ENCODE assay signal across 12 mouse cellular contexts in genomic region chr12:3761591-3762295, GRCm38 (mm10). TPM values are rescaled to one million over a fixed set of nuclear protein-coding genes. Genes with fewer than 3 reads are reported as not detected.
A peak's percentile ranks its signal among the peaks of the same experiment; 100 is the strongest.
DNase-seq lines count a peak whose midpoint lies in the region; ATAC-seq and TF ChIP-seq lines count a peak whose summit lies in the region.
"Had no signal": no experiment of that assay in that cellular context is flagged by ENCODE, and none has a peak within 500 bp of the region (broad histone marks: within the 10 kb centered on the region; RNA-seq: fewer than 3 reads in every experiment).

No protein-coding gene starts in this region.

- H3K4me1 ChIP-seq in forebrain, embryonic 14.5 days (ENCODE audit: control insufficient read depth, insufficient read depth, low read length), result no peaks in the 10 kb centered on the region; the same call in 1 of the 2 replicates
- H3K4me1 ChIP-seq in forebrain, embryonic 10.5 days, result no peaks in the 10 kb centered on the region
- peaks cover 7% of the 10 kb centered on the region for H3K4me1 ChIP-seq in midbrain, embryonic 13.5 days (replicated peaks)
- H3K4me1 ChIP-seq in midbrain, embryonic 10.5 days, result no peaks in the 10 kb centered on the region
- no peaks in the 10 kb centered on the region for H3K4me1 ChIP-seq in midbrain, postnatal 0 days (ENCODE audit: insufficient read depth, low read length)
- peaks cover 7% of the 10 kb centered on the region; the same call in 1 of the 2 replicates for H3K4me1 ChIP-seq in intestine, postnatal 0 days (replicated peaks; ENCODE audit: control insufficient read depth, insufficient read depth, low read length)

- no peak overlapping the region for H3K4me2 ChIP-seq in forebrain, embryonic 14.5 days (ENCODE audit: low read length)
- H3K4me2 ChIP-seq in midbrain, embryonic 13.5 days (replicated peaks), result no peak overlapping the region
- no peak overlapping the region for H3K4me2 ChIP-seq in midbrain, postnatal 0 days (ENCODE audit: low read depth, low read length, poor library complexity, severe bottlenecking)
- H3K4me2 ChIP-seq in intestine, postnatal 0 days (replicated peaks; ENCODE audit: low read depth), result no peak overlapping the region
- H3K4me2 ChIP-seq: embryonic facial prominence, embryonic 12.5 days; stomach, embryonic 15.5 days had no signal

- peak; percentile 65; the same call in 1 of the 2 replicates for ATAC-seq in forebrain, embryonic 14.5 days
- ATAC-seq in midbrain, embryonic 13.5 days, result peak; percentile 50; the same call in 1 of the 2 replicates
- peak; percentile 49; the same call in 1 of the 2 replicates for ATAC-seq in midbrain, postnatal 0 days (ENCODE audit: low FRiP score)
- no peak for ATAC-seq in intestine, postnatal 0 days

- no peak overlapping the region; the same call in 1 of the 2 replicates for H3K27ac ChIP-seq in forebrain, embryonic 14.5 days (ENCODE audit: low read depth, low read length)
- H3K27ac ChIP-seq in forebrain, embryonic 10.5 days, result no peak overlapping the region
- H3K27ac ChIP-seq in midbrain, embryonic 13.5 days, result no peak overlapping the region
- no peak overlapping the region for H3K27ac ChIP-seq in midbrain, embryonic 10.5 days (replicated peaks)
- peak overlapping the region; percentile 32; the same call in 1 of the 2 replicates for H3K27ac ChIP-seq in midbrain, postnatal 0 days (ENCODE audit: low read depth, low read length)
- H3K27ac ChIP-seq in intestine, postnatal 0 days (ENCODE audit: low read depth, low read length), result no peak overlapping the region
- H3K27ac ChIP-seq: embryonic facial prominence, embryonic 12.5 days; stomach, embryonic 15.5 days had no signal

- H3K36me3 ChIP-seq in forebrain, embryonic 14.5 days (ENCODE audit: control insufficient read depth, insufficient read depth, low read length), result no peaks in the 10 kb centered on the region
- no peaks in the 10 kb centered on the region for H3K36me3 ChIP-seq in forebrain, embryonic 10.5 days (replicated peaks)
- no peaks in the 10 kb centered on the region for H3K36me3 ChIP-seq in midbrain, embryonic 13.5 days
- H3K36me3 ChIP-seq in midbrain, embryonic 10.5 days, result no peaks in the 10 kb centered on the region
- no peaks in the 10 kb centered on the region for H3K36me3 ChIP-seq in midbrain, postnatal 0 days (ENCODE audit: insufficient read depth, low read length)
- no peaks in the 10 kb centered on the region for H3K36me3 ChIP-seq in intestine, postnatal 0 days (ENCODE audit: control insufficient read depth, insufficient read depth)
- H3K36me3 ChIP-seq: embryonic facial prominence, embryonic 12.5 days; stomach, embryonic 15.5 days had no signal

- peak; percentile 60 for DNase-seq in forebrain, embryonic 14.5 days (ENCODE audit: low spot score)
- no peak for DNase-seq in forebrain, embryonic 10.5 days (ENCODE audit: extremely low spot score, low spot score)
- no peak for DNase-seq in midbrain, embryonic 10.5 days (ENCODE audit: low spot score)
- peak; percentile 97 for DNase-seq in cerebellum, adult 9-10 months
- peak; percentile 80 for DNase-seq in midbrain, postnatal 0 days (ENCODE audit: low spot score)
- DNase-seq in heart, adult 18-20 months, result no peak
- DNase-seq: heart, postnatal 10 days; lung, adult 18-20 months had no signal

- H3K4me3 ChIP-seq in forebrain, embryonic 14.5 days (ENCODE audit: low read depth, low read length), result no peak overlapping the region
- no peak overlapping the region for H3K4me3 ChIP-seq in forebrain, embryonic 10.5 days
- no peak overlapping the region for H3K4me3 ChIP-seq in midbrain, embryonic 13.5 days (replicated peaks)
- no peak overlapping the region for H3K4me3 ChIP-seq in midbrain, embryonic 10.5 days
- H3K4me3 ChIP-seq in midbrain, postnatal 0 days (ENCODE audit: low read depth, low read length), result no peak overlapping the region
- no peak overlapping the region for H3K4me3 ChIP-seq in intestine, postnatal 0 days (ENCODE audit: low read depth, low read length)
- H3K4me3 ChIP-seq: embryonic facial prominence, embryonic 12.5 days; stomach, embryonic 15.5 days had no signal

- no peaks in the 10 kb centered on the region for H3K27me3 ChIP-seq in forebrain, embryonic 14.5 days (replicated peaks; ENCODE audit: control insufficient read depth, insufficient read depth, low read length)
- H3K27me3 ChIP-seq in forebrain, embryonic 10.5 days (ENCODE audit: poor library complexity, severe bottlenecking), result no peaks in the 10 kb centered on the region
- H3K27me3 ChIP-seq in midbrain, embryonic 13.5 days, result no peaks in the 10 kb centered on the region
- H3K27me3 ChIP-seq in midbrain, embryonic 10.5 days (ENCODE audit: low read depth, poor library complexity, severe bottlenecking), result no peaks in the 10 kb centered on the region
- H3K27me3 ChIP-seq in midbrain, postnatal 0 days (ENCODE audit: insufficient read depth, low read length), result no peaks in the 10 kb centered on the region
- H3K27me3 ChIP-seq in intestine, postnatal 0 days (replicated peaks; ENCODE audit: control insufficient read depth, insufficient read depth, low read length), result no peaks in the 10 kb centered on the region
- H3K27me3 ChIP-seq: embryonic facial prominence, embryonic 12.5 days; stomach, embryonic 15.5 days had no signal

- H3K9me3 ChIP-seq in forebrain, embryonic 14.5 days (replicated peaks; ENCODE audit: control insufficient read depth, low read length), result no peaks in the 10 kb centered on the region
- H3K9me3 ChIP-seq in forebrain, embryonic 10.5 days, result no peaks in the 10 kb centered on the region
- no peaks in the 10 kb centered on the region for H3K9me3 ChIP-seq in midbrain, embryonic 13.5 days
- no peaks in the 10 kb centered on the region for H3K9me3 ChIP-seq in midbrain, embryonic 10.5 days (replicated peaks)
- H3K9me3 ChIP-seq in midbrain, postnatal 0 days (ENCODE audit: low read length), result no peaks in the 10 kb centered on the region
- no peaks in the 10 kb centered on the region for H3K9me3 ChIP-seq in intestine, postnatal 0 days (ENCODE audit: control insufficient read depth)
- H3K9me3 ChIP-seq: embryonic facial prominence, embryonic 12.5 days; stomach, embryonic 15.5 days had no signal

- WGBS in forebrain, embryonic 14.5 days, result 59% methylated on average over 6 of the region's 6 CpGs
- 83% methylated on average over 6 of the region's 6 CpGs for whole genome bisulfite sequencing in forebrain, embryonic 10.5 days
- WGBS in midbrain, embryonic 13.5 days, result 75% methylated on average over 6 of the region's 6 CpGs
- 79% methylated on average over 6 of the region's 6 CpGs for WGBS in midbrain, embryonic 10.5 days
- WGBS in midbrain, postnatal 0 days, result 69% methylated on average over 6 of the region's 6 CpGs
- 64% methylated on average over 6 of the region's 6 CpGs for WGBS in intestine, postnatal 0 days

- no peak for TF ChIP-seq CTCF in midbrain, postnatal 0 days (IDR thresholded peaks at IDR 0.05)
- TF ChIP-seq CTCF in intestine, postnatal 0 days (IDR thresholded peaks at IDR 0.05; ENCODE audit: low read depth), result no peak

- H3K9ac ChIP-seq in forebrain, embryonic 14.5 days (ENCODE audit: low read length), result no peak overlapping the region
- H3K9ac ChIP-seq in midbrain, embryonic 13.5 days (replicated peaks), result no peak overlapping the region
- no peak overlapping the region for H3K9ac ChIP-seq in midbrain, postnatal 0 days (replicated peaks; ENCODE audit: low read length, poor library complexity, severe bottlenecking)
- H3K9ac ChIP-seq in intestine, postnatal 0 days (ENCODE audit: low read depth, low read length), result no peak overlapping the region
- H3K9ac ChIP-seq: embryonic facial prominence, embryonic 12.5 days; stomach, embryonic 15.5 days had no signal

RNA-seq across cellular contexts. Expression of gene Dnmt3a, which starts 44.1 kb away (rescaled TPM):
- polyA plus RNA-seq in forebrain, embryonic 14.5 days (2014; fragmentation: Nextera tagmentation; extraction: Ambion mirVana), result 28.0 and 32.0 TPM in 2 replicates
- 117 and 119 TPM in 2 replicates for polyA plus RNA-seq in forebrain, embryonic 10.5 days (2016; fragmentation: Nextera tagmentation; extraction: Ambion mirVana)
- polyA plus RNA-seq in midbrain, embryonic 13.5 days (2015; fragmentation: Nextera tagmentation; extraction: Ambion mirVana), result 111 and 124 TPM in 2 replicates
- 92.2 and 115 TPM in 2 replicates for polyA plus RNA-seq in midbrain, embryonic 10.5 days (2016; fragmentation: Nextera tagmentation; extraction: Ambion mirVana)
- 88.5 and 101 TPM in 2 replicates for total RNA-seq in midbrain, postnatal 0 days (2014; rRNA removed)
- 106 and 130 TPM in 2 replicates for polyA plus RNA-seq in midbrain, postnatal 0 days (2015; fragmentation: Nextera tagmentation; extraction: Ambion mirVana)
- 33.9 and 42.2 TPM in 2 replicates for polyA plus RNA-seq in intestine, postnatal 0 days (2015; fragmentation: Nextera tagmentation; extraction: Ambion mirVana)
- 10 to 100 TPM; 38.8 to 42.4 TPM for total RNA-seq in heart, adult 18-20 months (2021)

Comparison
In these comparisons a context has a peak if more than half of its experiments do, and no peak if none do; other contexts are left out.
1. DNase-seq: peak in forebrain, embryonic 14.5 days (single experiment), cerebellum, adult 9-10 months (single experiment) and midbrain, postnatal 0 days (single experiment); none in forebrain, embryonic 10.5 days (single experiment), midbrain, embryonic 10.5 days (single experiment) and heart, adult 18-20 months (0 of 2).